Mouse (Mus musculus) thymus, adult 2 months (tissue): ENCODE data around the gene Gm7861.
"Not testable (repeated sequence)": the region's sequence is repeated elsewhere in the genome, so short reads cannot be mapped to it uniquely, and the experiment has no call there.

ENCODE experiments used
- CTCF ChIP-seq: fragments of 200-500 bp; IDR thresholded peaks from 2 replicates; pipeline ENCODE4 v1.5.1; 2012; ENCODE audit warnings: mild to moderate bottlenecking, control low read depth, low read length, moderate library complexity, borderline replicate concordance; ENCODE audit not compliant: control insufficient read depth, poor library complexity, insufficient read depth; ENCODE audit errors: extremely low read depth
- POLR2A ChIP-seq: fragments of 200-500 bp; IDR thresholded peaks from 2 replicates; pipeline ENCODE4 v1.6.1; 2012; ENCODE audit warnings: mild to moderate bottlenecking, low read length, control low read depth, moderate library complexity; ENCODE audit not compliant: control insufficient read depth, poor library complexity, insufficient read depth; ENCODE audit errors: extremely low read depth

DNA sequence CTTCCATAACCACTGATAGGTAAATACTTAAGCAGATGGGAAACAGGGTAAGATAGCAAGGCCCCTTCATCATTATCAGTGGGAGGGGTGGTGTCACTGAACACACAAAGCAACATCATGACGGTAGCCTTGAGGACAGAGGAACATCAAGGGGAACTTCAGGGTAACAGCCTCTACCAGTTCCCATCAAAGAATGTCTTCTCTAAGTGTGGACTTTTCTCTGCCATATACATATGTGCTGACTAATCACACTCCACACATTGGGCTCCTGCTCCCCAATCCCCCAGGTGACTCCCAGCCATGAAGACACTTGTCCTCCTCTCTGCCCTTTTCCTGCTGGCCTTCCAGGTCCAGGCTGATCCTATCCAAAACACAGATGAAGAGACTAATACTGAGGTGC lies 23.6 kb upstream of the Gm7861 start, which contains the start of gene Defa26:
- TF ChIP-seq CTCF, POLR2A: not testable (repeated sequence)
